Mouse (Mus musculus): ENCODE results near the gene D130040H23Rik. TPM values are rescaled to one million over a fixed set of nuclear protein-coding genes. Genes with fewer than 3 reads are reported as not detected.

The D130040H23Rik gene
- polyA plus RNA-seq, 1 experiment from 2014 or later = 8.9 TPM

Other genes starting within 250 kb of the D130040H23Rik start
- 13.6 and 14.3 TPM in 2 replicates for gene Zfp930, start 62.0 kb upstream of the D130040H23Rik start, polyA plus RNA-seq (2015; fragmentation: Nextera tagmentation; extraction: Ambion mirVana)
- not detected in 2 replicates for gene Gm9495, start 182.5 kb downstream of the D130040H23Rik start, polyA plus RNA-seq (2015; fragmentation: Nextera tagmentation; extraction: Ambion mirVana)